Comparison of ENCODE assay signal across 8 mouse cellular contexts in the genomic region with DNA sequence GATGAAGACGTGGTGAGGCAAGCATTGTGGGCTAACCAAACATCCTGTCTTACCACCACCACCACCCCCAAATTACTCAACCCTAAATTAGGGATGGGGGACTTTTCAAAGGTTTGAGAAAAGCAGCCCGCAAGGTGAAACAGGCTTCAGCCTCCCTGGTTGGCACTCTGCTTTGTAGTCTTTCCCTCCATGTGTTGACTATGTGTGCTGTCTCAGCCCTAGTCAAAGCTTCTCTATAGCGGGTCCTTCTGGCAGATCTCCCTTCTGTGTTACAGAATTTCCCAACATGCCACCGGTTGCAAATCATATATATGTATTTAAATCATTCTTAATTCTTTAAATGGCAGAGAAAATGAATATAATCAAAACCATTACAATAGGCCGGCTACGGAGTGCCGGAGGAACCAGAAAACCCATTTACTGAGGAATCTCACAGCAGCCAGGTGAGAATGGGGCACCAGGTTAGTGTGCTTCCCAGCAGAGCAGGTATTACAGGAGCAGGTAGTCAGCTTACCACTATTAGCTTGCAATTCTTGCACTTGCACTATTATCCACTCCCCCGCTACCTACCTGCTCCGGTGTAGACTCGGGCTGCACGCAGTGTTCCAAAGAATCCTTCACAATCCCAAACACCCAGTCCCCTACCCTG. TPM values are rescaled to one million over a fixed set of nuclear protein-coding genes. Genes with fewer than 3 reads are reported as not detected.
DNase-seq lines count a peak whose midpoint lies in the region; ATAC-seq and TF ChIP-seq lines count a peak whose summit lies in the region.

No protein-coding gene starts in this region.

- no peak for TF ChIP-seq POLR2A in cortical plate, adult 2 months (IDR thresholded peaks at IDR 0.05; ENCODE audit: extremely low read depth, insufficient read depth, low read length)

- peak overlapping the region; percentile 63 for H3K9ac ChIP-seq in hindbrain, embryonic 12.5 days
- H3K9ac ChIP-seq in midbrain, embryonic 14.5 days (replicated peaks; ENCODE audit: low read length) = peak overlapping the region; percentile 60

- H3K36me3 ChIP-seq in hindbrain, embryonic 12.5 days = no peaks in the 10 kb centered on the region
- H3K36me3 ChIP-seq in midbrain, embryonic 14.5 days (ENCODE audit: control insufficient read depth, insufficient read depth, low read length) = no peaks in the 10 kb centered on the region

- H3K27me3 ChIP-seq in hindbrain, embryonic 12.5 days = no peaks in the 10 kb centered on the region
- no peaks in the 10 kb centered on the region for H3K27me3 ChIP-seq in midbrain, embryonic 14.5 days (ENCODE audit: control insufficient read depth, insufficient read depth, low read length)

- intact Hi-C loops in left cerebral cortex, postnatal 36 days (cut with DNase I) = no loop called here

- no peaks in the 10 kb centered on the region; the same call in 1 of the 2 replicates for H3K4me1 ChIP-seq in cortical plate, adult 2 months (ENCODE audit: control insufficient read depth, insufficient read depth, low read length)
- H3K4me1 ChIP-seq in hindbrain, embryonic 12.5 days = no peaks in the 10 kb centered on the region
- H3K4me1 ChIP-seq in midbrain, embryonic 14.5 days (ENCODE audit: control insufficient read depth, insufficient read depth, low read length) = peaks cover 3% of the 10 kb centered on the region; the same call in 1 of the 2 replicates

- peak; percentile 41 for ATAC-seq in hindbrain, embryonic 12.5 days (ENCODE audit: low FRiP score)
- no peak; the same call in 1 of the 2 replicates for ATAC-seq in midbrain, embryonic 14.5 days (ENCODE audit: low FRiP score, low TSS enrichment)

- H3K4me3 ChIP-seq in cortical plate, adult 2 months (ENCODE audit: insufficient read depth, low read length) = peak overlapping the region; percentile 81
- H3K4me3 ChIP-seq in hindbrain, embryonic 12.5 days = peak overlapping the region; percentile 55
- peak overlapping the region; percentile 64 for H3K4me3 ChIP-seq in midbrain, embryonic 14.5 days (replicated peaks; ENCODE audit: low read depth, low read length)

- peak overlapping the region; percentile 82 for H3K4me2 ChIP-seq in hindbrain, embryonic 12.5 days (replicated peaks)
- peak overlapping the region; percentile 92 for H3K4me2 ChIP-seq in midbrain, embryonic 14.5 days (ENCODE audit: low read length)

- 37% methylated on average over 11 of the region's 11 CpGs for WGBS in hindbrain, embryonic 12.5 days
- WGBS in midbrain, embryonic 14.5 days = 34% methylated on average over 11 of the region's 11 CpGs

- H3K9me3 ChIP-seq in hindbrain, embryonic 12.5 days (replicated peaks) = no peaks in the 10 kb centered on the region
- no peaks in the 10 kb centered on the region for H3K9me3 ChIP-seq in midbrain, embryonic 14.5 days (ENCODE audit: control insufficient read depth, low read length)

- H3K27ac ChIP-seq in cortical plate, adult 2 months (ENCODE audit: insufficient read depth, low read length) = no peak overlapping the region
- H3K27ac ChIP-seq in hindbrain, embryonic 12.5 days = no peak overlapping the region
- H3K27ac ChIP-seq in midbrain, embryonic 14.5 days (replicated peaks; ENCODE audit: low read depth, low read length) = no peak overlapping the region

- TF ChIP-seq CTCF in cortical plate, adult 2 months (IDR thresholded peaks at IDR 0.05; ENCODE audit: extremely low read depth, insufficient read depth, low read length) = no peak

- peak; percentile 4 to 5 for DNase-seq in left cerebral cortex, adult 18-20 months (ENCODE audit: low spot score in 2 of 2)
- no peak for DNase-seq in left cerebral cortex, postnatal 36 days (ENCODE audit: low spot score in 2 of 2)
- no peak for DNase-seq in midbrain, embryonic 14.5 days
- no peak for DNase-seq in adrenal gland, postnatal 36 days
- no peak for DNase-seq in cerebellum, adult 9-11 months
- DNase-seq in gastrocnemius, postnatal 25 days = no peak

RNA-seq across cellular contexts. Expression of a gene that starts 0.5 kb away (rescaled TPM):
- total RNA-seq in left cerebral cortex, adult 18-20 months (2021) = 1 to 10 TPM; 3.9 to 5.0 TPM
- 1 to 10 TPM; 6.0 to 6.5 TPM for total RNA-seq in left cerebral cortex, postnatal 36 days (2021)
- polyA plus RNA-seq in cortical plate, adult 2 months (2012; rRNA removed) = 3.8 and 4.5 TPM in 2 replicates
- polyA plus RNA-seq in hindbrain, embryonic 12.5 days (2016; fragmentation: Nextera tagmentation; extraction: Ambion mirVana) = 1.0 and 1.3 TPM in 2 replicates
- polyA plus RNA-seq in midbrain, embryonic 14.5 days (2014; fragmentation: Nextera tagmentation; extraction: Ambion mirVana) = 0.72 TPM in 2 replicates
- 1 to 10 TPM in 1 of 2 experiments, under 1 TPM in 1; 0.79 to 1.7 TPM for total RNA-seq in adrenal gland, postnatal 36 days (2021)
- total RNA-seq in gastrocnemius, postnatal 25 days (2021) = under 1 TPM; 0.16 to 0.36 TPM

RNA-seq across cellular contexts. Expression of a gene that starts 21.1 kb away (rescaled TPM):
- 1 to 10 TPM; 2.6 to 3.5 TPM for total RNA-seq in left cerebral cortex, adult 18-20 months (2021)
- 1 to 10 TPM; 3.2 to 3.7 TPM for total RNA-seq in left cerebral cortex, postnatal 36 days (2021)
- polyA plus RNA-seq in cortical plate, adult 2 months (2012; rRNA removed) = 3.9 and 4.6 TPM in 2 replicates
- 4.6 and 4.9 TPM in 2 replicates for polyA plus RNA-seq in hindbrain, embryonic 12.5 days (2016; fragmentation: Nextera tagmentation; extraction: Ambion mirVana)
- polyA plus RNA-seq in midbrain, embryonic 14.5 days (2014; fragmentation: Nextera tagmentation; extraction: Ambion mirVana) = 2.7 and 3.6 TPM in 2 replicates
- 1 to 10 TPM; 4.5 to 4.8 TPM for total RNA-seq in adrenal gland, postnatal 36 days (2021)
- total RNA-seq in gastrocnemius, postnatal 25 days (2021) = 1 to 10 TPM in 1 of 2 experiments, under 1 TPM in 1; 0.64 to 1.1 TPM

RNA-seq across cellular contexts. Expression of a gene that starts 30.7 kb away (rescaled TPM):
- total RNA-seq in left cerebral cortex, adult 18-20 months (2021) = 10 to 100 TPM; 12.1 to 12.8 TPM
- total RNA-seq in left cerebral cortex, postnatal 36 days (2021) = 10 to 100 TPM; 12.6 TPM
- 9.1 TPM in 2 replicates for polyA plus RNA-seq in cortical plate, adult 2 months (2012; rRNA removed)
- polyA plus RNA-seq in hindbrain, embryonic 12.5 days (2016; fragmentation: Nextera tagmentation; extraction: Ambion mirVana) = 7.1 and 8.3 TPM in 2 replicates
- polyA plus RNA-seq in midbrain, embryonic 14.5 days (2014; fragmentation: Nextera tagmentation; extraction: Ambion mirVana) = 6.0 and 7.6 TPM in 2 replicates
- total RNA-seq in adrenal gland, postnatal 36 days (2021) = 10 to 100 TPM; 18.1 to 19.9 TPM
- 1 to 10 TPM; 3.9 to 4.2 TPM for total RNA-seq in gastrocnemius, postnatal 25 days (2021)

RNA-seq across cellular contexts. Expression of a gene that starts 45.1 kb away (rescaled TPM):
- 1 to 10 TPM; 1.4 to 2.0 TPM for total RNA-seq in left cerebral cortex, adult 18-20 months (2021)
- total RNA-seq in left cerebral cortex, postnatal 36 days (2021) = 1 to 10 TPM in 1 of 2 experiments, under 1 TPM in 1; 0.86 to 1.2 TPM
- polyA plus RNA-seq in cortical plate, adult 2 months (2012; rRNA removed) = 0.52 and 0.61 TPM in 2 replicates
- polyA plus RNA-seq in hindbrain, embryonic 12.5 days (2016; fragmentation: Nextera tagmentation; extraction: Ambion mirVana) = 0.83 and 0.94 TPM in 2 replicates
- 0.78 and 0.93 TPM in 2 replicates for polyA plus RNA-seq in midbrain, embryonic 14.5 days (2014; fragmentation: Nextera tagmentation; extraction: Ambion mirVana)
- 1 to 10 TPM; 1.3 to 1.7 TPM for total RNA-seq in adrenal gland, postnatal 36 days (2021)
- total RNA-seq in gastrocnemius, postnatal 25 days (2021) = under 1 TPM; 0.23 to 0.32 TPM

RNA-seq across cellular contexts. Expression of a gene that starts 45.1 kb away (rescaled TPM):
- not detected for total RNA-seq in left cerebral cortex, adult 18-20 months (2021)
- total RNA-seq in left cerebral cortex, postnatal 36 days (2021) = under 1 TPM in 1 of 2 experiments, not detected in 1; 0.52 TPM
- polyA plus RNA-seq in cortical plate, adult 2 months (2012; rRNA removed) = 0.15 and 0.44 TPM in 2 replicates
- polyA plus RNA-seq in hindbrain, embryonic 12.5 days (2016; fragmentation: Nextera tagmentation; extraction: Ambion mirVana) = not detected in 2 replicates
- polyA plus RNA-seq in midbrain, embryonic 14.5 days (2014; fragmentation: Nextera tagmentation; extraction: Ambion mirVana) = 0.38 TPM in 1 of 2 replicates, not detected in the other
- 1 to 10 TPM; 2.4 to 3.0 TPM for total RNA-seq in adrenal gland, postnatal 36 days (2021)
- total RNA-seq in gastrocnemius, postnatal 25 days (2021) = 1 to 10 TPM in 1 of 2 experiments, not detected in 1; 1.2 TPM

Comparison
In these comparisons a context has a peak if more than half of its experiments do, and no peak if none do; other contexts are left out.
1. DNase-seq: peak in left cerebral cortex, adult 18-20 months (2 of 2); none in left cerebral cortex, postnatal 36 days (0 of 2), midbrain, embryonic 14.5 days (single experiment), adrenal gland, postnatal 36 days (0 of 2), cerebellum, adult 9-11 months (single experiment) and gastrocnemius, postnatal 25 days (single experiment).
2. Peak in every context shown above with its lines, with median percentiles within 50 percentile points of each other: H3K4me3 ChIP-seq.